In genomic region chr2:93709241-93709640, GRCm38 (mm10) we compare ENCODE assay signal across 23 mouse cellular contexts.
DNase-seq lines count a peak whose midpoint lies in the region; ATAC-seq lines count a peak whose summit lies in the region.
"Had no signal": no experiment of that assay in that cellular context is flagged by ENCODE, and none has a peak within 500 bp of the region (broad histone marks: within the 10 kb centered on the region; RNA-seq: fewer than 3 reads in every experiment).

No protein-coding gene starts in this region.

- peaks cover 9% of the 10 kb centered on the region; the same call in 1 of the 2 replicates for H3K4me1 ChIP-seq in kidney, embryonic 15.5 days
- H3K4me1 ChIP-seq in kidney, embryonic 16.5 days (ENCODE audit: insufficient read depth, low read length) = no peaks in the 10 kb centered on the region
- H3K4me1 ChIP-seq in neural tube, embryonic 15.5 days = peaks cover 4% of the 10 kb centered on the region; the same call in 1 of the 2 replicates
- H3K4me1 ChIP-seq: forebrain, embryonic 13.5 days had no signal

- peaks cover 23% of the 10 kb centered on the region; the same call in 1 of the 2 replicates for H3K27me3 ChIP-seq in kidney, embryonic 15.5 days
- H3K27me3 ChIP-seq in kidney, embryonic 16.5 days (ENCODE audit: insufficient read depth, low read length) = no peaks in the 10 kb centered on the region
- H3K27me3 ChIP-seq in neural tube, embryonic 15.5 days (replicated peaks) = no peaks in the 10 kb centered on the region
- H3K27me3 ChIP-seq: CH12.LX; embryonic facial prominence, embryonic 12.5 days; forebrain, embryonic 13.5 days; Patski had no signal

- no peak overlapping the region for H3K27ac ChIP-seq in kidney, embryonic 15.5 days
- H3K27ac ChIP-seq in kidney, embryonic 16.5 days (ENCODE audit: low read length) = no peak overlapping the region
- no peak overlapping the region for H3K27ac ChIP-seq in neural tube, embryonic 15.5 days (replicated peaks)
- H3K27ac ChIP-seq: embryonic facial prominence, embryonic 12.5 days; forebrain, embryonic 13.5 days had no signal

- 85% methylated on average over 6 of the region's 6 CpGs for WGBS in kidney, embryonic 15.5 days
- WGBS in kidney, embryonic 16.5 days = 83% methylated on average over 6 of the region's 6 CpGs
- WGBS in neural tube, embryonic 15.5 days = 95% methylated on average over 6 of the region's 6 CpGs

- peak; percentile 57 for DNase-seq in gastrocnemius, adult 18-20 months (ENCODE audit: low spot score)
- no peak for DNase-seq in gastrocnemius, postnatal 4 days (ENCODE audit: low spot score in 2 of 2)
- DNase-seq in kidney, adult 11 months = peak; percentile 20
- DNase-seq in kidney, adult 9 months = peak; percentile 11
- no peak for DNase-seq in neural tube, embryonic 10.5 days (ENCODE audit: extremely low spot score, low spot score)
- DNase-seq: adrenal gland, adult 8-10 months; B cell, adult 2 months; cerebellum, adult 11-12 months; cerebellum, adult 2 months; cerebellum, adult 9-10 months; cerebellum, postnatal 10 days; cerebellum, postnatal 25 days had no signal

- peaks cover 15% of the 10 kb centered on the region; the same call in 1 of the 2 replicates for H3K36me3 ChIP-seq in kidney, embryonic 15.5 days
- H3K36me3 ChIP-seq in kidney, embryonic 16.5 days (ENCODE audit: insufficient read depth, low read length) = no peaks in the 10 kb centered on the region
- no peaks in the 10 kb centered on the region; the same call in 1 of the 2 replicates for H3K36me3 ChIP-seq in neural tube, embryonic 15.5 days

- H3K4me3 ChIP-seq in kidney, embryonic 15.5 days (replicated peaks) = no peak overlapping the region
- H3K4me3 ChIP-seq in kidney, embryonic 16.5 days (ENCODE audit: low read length) = no peak overlapping the region
- no peak overlapping the region for H3K4me3 ChIP-seq in neural tube, embryonic 15.5 days (replicated peaks)
- H3K4me3 ChIP-seq: embryonic facial prominence, embryonic 10.5 days; embryonic facial prominence, embryonic 12.5 days; forebrain, embryonic 13.5 days had no signal

- no peak overlapping the region for H3K9ac ChIP-seq in kidney, embryonic 15.5 days
- H3K9ac ChIP-seq in kidney, embryonic 16.5 days (replicated peaks; ENCODE audit: low read length) = no peak overlapping the region
- H3K9ac ChIP-seq in neural tube, embryonic 15.5 days (replicated peaks) = 0 out of 2 replicates have a peak overlapping the region, but pooled peaks have one; percentile 5
- H3K9ac ChIP-seq: embryonic facial prominence, embryonic 12.5 days; forebrain, embryonic 13.5 days had no signal

- H3K4me2 ChIP-seq in kidney, embryonic 15.5 days = no peak overlapping the region
- H3K4me2 ChIP-seq in kidney, embryonic 16.5 days (replicated peaks; ENCODE audit: low read depth, low read length) = no peak overlapping the region
- H3K4me2 ChIP-seq in neural tube, embryonic 15.5 days = no peak overlapping the region
- H3K4me2 ChIP-seq: embryonic facial prominence, embryonic 12.5 days; forebrain, embryonic 13.5 days had no signal

- ATAC-seq in kidney, embryonic 15.5 days (replicated peaks; ENCODE audit: low FRiP score) = no peak
- no peak for ATAC-seq in kidney, embryonic 16.5 days (ENCODE audit: low FRiP score, low TSS enrichment)
- ATAC-seq in neural tube, embryonic 15.5 days (ENCODE audit: low FRiP score) = no peak
- ATAC-seq: activated CD4-positive, CD25-positive, alpha-beta regulatory T cell, adult 4 months; CD4-positive, CD25-positive, alpha-beta regulatory T cell, adult 4 months; forebrain, embryonic 13.5 days; Patski had no signal

- no peaks in the 10 kb centered on the region for H3K9me3 ChIP-seq in kidney, embryonic 15.5 days (replicated peaks)
- H3K9me3 ChIP-seq in kidney, embryonic 16.5 days (ENCODE audit: low read length) = no peaks in the 10 kb centered on the region
- H3K9me3 ChIP-seq in neural tube, embryonic 15.5 days (replicated peaks) = no peaks in the 10 kb centered on the region
- H3K9me3 ChIP-seq: embryonic facial prominence, embryonic 10.5 days; embryonic facial prominence, embryonic 12.5 days; forebrain, embryonic 13.5 days; G1E had no signal

Comparison
In these comparisons a context has a peak if more than half of its experiments do, and no peak if none do; other contexts are left out.
1. DNase-seq: peak in gastrocnemius, adult 18-20 months (single experiment), kidney, adult 11 months (single experiment) and kidney, adult 9 months (single experiment); none in gastrocnemius, postnatal 4 days (0 of 2) and neural tube, embryonic 10.5 days (single experiment).